Mouse (Mus musculus) erythroblast, embryonic 14.5 days (primary cell): ENCODE data around the gene Med4.

ENCODE experiments used
- GATA1 ChIP-seq: IDR thresholded peaks from 2 replicates; pipeline ENCODE4 v1.6.1; 2012; ENCODE audit warnings: low read length, inconsistent platforms, mixed read lengths
- TAL1 ChIP-seq: IDR thresholded peaks from 3 replicates; pipeline ENCODE4 v1.6.1; 2012; ENCODE audit warnings: low read length, inconsistent platforms, mixed read lengths

GRCm38 (mm10) chr14:73550291-73550690, 40.5 kb downstream of the Med4 start:
- TF ChIP-seq GATA1, result no peak
- TF ChIP-seq TAL1, result no peak
